Mouse (Mus musculus): ENCODE data around the gene Ndufa8. TPM values are rescaled to one million over a fixed set of nuclear protein-coding genes. Genes with fewer than 3 reads are reported as not detected.

The Ndufa8 gene
- polyA plus RNA-seq, 1 experiment from 2014 or later = 256 TPM

- Histone ChIP-seq H3K36me3 (no peaks in the 10 kb centered on the region), H3K27me3 (peaks cover 32% of the 10 kb centered on the region), H3K9me3 (no peaks in the 10 kb centered on the region), H3K27ac (no peak overlapping the region), H3K4me3 (no peak overlapping the region), H3K9ac (no peak overlapping the region), H3K4me1 (peaks cover 19% of the 10 kb centered on the region), H3K4me2 (no peak overlapping the region)
- ATAC-seq (ENCODE audit: borderline replicate concordance, extremely low read depth, low FRiP score, low TSS enrichment) = no peak
- WGBS = 20% methylated on average over 1 of the region's 1 CpGs
Observed at GRCm38 (mm10) chr2:36008071-36008470, 41.1 kb downstream of the Ndufa8 start.

GRCm38 (mm10) chr2:36002188-36002587, 47.0 kb downstream of the Ndufa8 start:
- Histone ChIP-seq H3K27ac (no peak overlapping the region), H3K36me3 (no peaks in the 10 kb centered on the region), H3K9me3 (no peaks in the 10 kb centered on the region), H3K27me3 (no peaks in the 10 kb centered on the region), H3K9ac (no peak overlapping the region), H3K4me3 (no peak overlapping the region), H3K4me1 (no peaks in the 10 kb centered on the region), H3K4me2 (no peak overlapping the region)
- ATAC-seq (ENCODE audit: borderline replicate concordance, extremely low read depth, low FRiP score, low TSS enrichment) = no peak
- WGBS = 42% methylated on average over 6 of the region's 6 CpGs

GRCm38 (mm10) chr2:36000390-36000789, 48.8 kb downstream of the Ndufa8 start:
- Histone ChIP-seq H3K9ac (no peak overlapping the region), H3K4me2 (no peak overlapping the region), H3K27ac (no peak overlapping the region), H3K36me3 (no peaks in the 10 kb centered on the region), H3K4me1 (no peaks in the 10 kb centered on the region), H3K4me3 (no peak overlapping the region), H3K27me3 (no peaks in the 10 kb centered on the region), H3K9me3 (no peaks in the 10 kb centered on the region)
- no peak for ATAC-seq (ENCODE audit: borderline replicate concordance, extremely low read depth, low FRiP score, low TSS enrichment)
- WGBS = 24% methylated on average over 1 of the region's 1 CpGs

DNA sequence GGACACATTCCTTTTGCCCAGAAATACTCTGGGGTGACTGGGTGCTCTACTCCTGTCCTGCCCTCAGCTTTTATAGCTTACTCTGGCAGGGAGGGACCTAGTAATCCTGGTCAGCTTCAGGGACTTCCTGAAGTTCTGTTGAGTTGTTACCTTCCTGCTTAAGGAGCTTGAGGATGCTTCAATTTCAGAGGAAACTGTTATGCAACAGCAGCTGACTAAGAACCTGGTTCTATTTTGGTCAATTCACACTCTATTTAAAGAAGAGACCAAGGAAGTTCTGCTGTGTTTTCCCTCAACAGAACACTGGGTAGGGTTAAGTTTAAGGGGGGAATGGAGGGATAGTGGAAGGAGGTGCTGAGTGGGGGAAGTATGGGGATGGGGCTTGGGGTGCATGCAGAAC, 50.0 kb downstream of the Ndufa8 start:
- no peak for ATAC-seq (ENCODE audit: borderline replicate concordance, extremely low read depth, low FRiP score, low TSS enrichment)
- H3K36me3 ChIP-seq = no peaks in the 10 kb centered on the region
- H3K27ac ChIP-seq = no peak overlapping the region
- H3K4me3 ChIP-seq = no peak overlapping the region
- H3K9me3 ChIP-seq = no peaks in the 10 kb centered on the region
- H3K9ac ChIP-seq = no peak overlapping the region
- no peaks in the 10 kb centered on the region for H3K27me3 ChIP-seq
- no peaks in the 10 kb centered on the region for H3K4me1 ChIP-seq
- H3K4me2 ChIP-seq = no peak overlapping the region

- H3K4me2 ChIP-seq = no peak overlapping the region
- no peak overlapping the region for H3K27ac ChIP-seq
- ATAC-seq (ENCODE audit: borderline replicate concordance, extremely low read depth, low FRiP score, low TSS enrichment) = no peak
- WGBS = 80% methylated on average over 5 of the region's 5 CpGs
- H3K36me3 ChIP-seq = no peaks in the 10 kb centered on the region
- no peaks in the 10 kb centered on the region for H3K27me3 ChIP-seq
- H3K4me1 ChIP-seq = no peaks in the 10 kb centered on the region
- no peaks in the 10 kb centered on the region for H3K9me3 ChIP-seq
- H3K4me3 ChIP-seq = no peak overlapping the region
- no peak overlapping the region for H3K9ac ChIP-seq
Observed at GRCm38 (mm10) chr2:35998416-35998815, 50.8 kb downstream of the Ndufa8 start.

DNA sequence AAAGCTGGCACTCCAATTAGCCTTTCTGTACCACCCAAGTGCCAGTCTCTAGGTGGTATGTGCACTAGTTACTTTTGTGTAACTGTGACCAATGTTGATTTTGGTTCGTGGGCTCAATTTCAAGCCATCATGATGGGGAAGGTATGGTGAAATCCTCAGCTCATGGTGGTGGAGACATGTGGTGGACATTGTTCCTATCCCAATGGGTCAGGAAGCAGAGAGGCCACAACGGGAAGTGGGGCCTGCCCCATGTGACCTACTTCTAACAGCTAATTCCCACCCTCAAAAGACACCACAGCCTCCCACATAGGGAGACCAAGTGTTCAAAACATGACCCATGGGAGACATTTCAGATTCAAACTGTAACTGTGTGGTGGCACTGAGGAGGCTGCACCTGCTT, 52.5 kb downstream of the Ndufa8 start:
- Histone ChIP-seq H3K27me3 (no peaks in the 10 kb centered on the region), H3K9me3 (no peaks in the 10 kb centered on the region), H3K36me3 (no peaks in the 10 kb centered on the region), H3K9ac (no peak overlapping the region), H3K4me3 (no peak overlapping the region), H3K4me2 (no peak overlapping the region), H3K4me1 (no peaks in the 10 kb centered on the region), H3K27ac (no peak overlapping the region)
- WGBS = 55% methylated on average over 2 of the region's 2 CpGs
- no peak for ATAC-seq (ENCODE audit: borderline replicate concordance, extremely low read depth, low FRiP score, low TSS enrichment)

DNA sequence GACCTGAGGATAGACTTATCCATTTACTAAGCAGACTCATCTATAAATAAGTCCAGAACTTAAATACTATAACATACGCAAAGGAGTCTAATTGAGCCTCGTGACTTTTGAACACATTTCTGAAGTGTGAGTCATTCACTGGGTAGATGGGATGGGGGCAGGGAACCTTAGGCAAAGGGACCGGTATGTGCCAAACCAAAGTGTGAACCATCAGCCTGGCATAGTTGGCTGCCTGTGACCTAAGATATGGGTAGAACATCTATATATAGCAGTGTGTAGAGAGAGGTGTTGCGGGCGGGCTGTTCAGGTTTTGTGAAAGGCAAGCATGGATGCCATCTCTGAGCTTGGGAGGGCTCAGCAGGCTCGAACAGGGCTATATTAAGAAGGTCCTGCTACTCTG, 54.9 kb downstream of the Ndufa8 start:
- no peak for ATAC-seq (ENCODE audit: borderline replicate concordance, extremely low read depth, low FRiP score, low TSS enrichment)
- H3K4me1 ChIP-seq = no peaks in the 10 kb centered on the region
- WGBS = 65% methylated on average over 6 of the region's 6 CpGs
- no peaks in the 10 kb centered on the region for H3K9me3 ChIP-seq
- H3K4me2 ChIP-seq = no peak overlapping the region
- no peak overlapping the region for H3K4me3 ChIP-seq
- H3K27ac ChIP-seq = no peak overlapping the region
- H3K27me3 ChIP-seq = no peaks in the 10 kb centered on the region
- H3K9ac ChIP-seq = no peak overlapping the region
- H3K36me3 ChIP-seq = no peaks in the 10 kb centered on the region

GRCm38 (mm10) chr2:35993481-35993880, 55.7 kb downstream of the Ndufa8 start:
- no peak overlapping the region for H3K4me2 ChIP-seq
- WGBS = 75% methylated on average over 2 of the region's 2 CpGs
- no peaks in the 10 kb centered on the region for H3K9me3 ChIP-seq
- no peaks in the 10 kb centered on the region for H3K27me3 ChIP-seq
- no peak overlapping the region for H3K4me3 ChIP-seq
- H3K9ac ChIP-seq = no peak overlapping the region
- no peaks in the 10 kb centered on the region for H3K36me3 ChIP-seq
- no peak for ATAC-seq (ENCODE audit: borderline replicate concordance, extremely low read depth, low FRiP score, low TSS enrichment)
- H3K4me1 ChIP-seq = no peaks in the 10 kb centered on the region
- H3K27ac ChIP-seq = no peak overlapping the region

GRCm38 (mm10) chr2:35992259-35992658, 56.9 kb downstream of the Ndufa8 start:
- H3K9me3 ChIP-seq = no peaks in the 10 kb centered on the region
- H3K9ac ChIP-seq = no peak overlapping the region
- H3K27me3 ChIP-seq = 0 out of 2 replicates have a peak, but pooled peaks cover under 1% of the 10 kb centered on the region
- no peak overlapping the region for H3K27ac ChIP-seq
- no peak overlapping the region for H3K4me2 ChIP-seq
- H3K36me3 ChIP-seq = no peaks in the 10 kb centered on the region
- 79% methylated on average over 3 of the region's 3 CpGs for WGBS
- ATAC-seq (ENCODE audit: borderline replicate concordance, extremely low read depth, low FRiP score, low TSS enrichment) = no peak
- no peaks in the 10 kb centered on the region for H3K4me1 ChIP-seq
- no peak overlapping the region for H3K4me3 ChIP-seq

Other genes with a start within 250 kb of the Ndufa8 start
- 0.77 and 0.86 TPM in 2 replicates for gene Ttll11, start 69.5 kb downstream of the Ndufa8 start, polyA plus RNA-seq (2015; fragmentation: Nextera tagmentation; extraction: Ambion mirVana)
- 3.1 and 3.6 TPM in 2 replicates for gene Morn5, start 52 bp upstream of the Ndufa8 start, polyA plus RNA-seq (2015; fragmentation: Nextera tagmentation; extraction: Ambion mirVana)
- gene Lhx6, start 56.0 kb upstream of the Ndufa8 start, polyA plus RNA-seq (2015; fragmentation: Nextera tagmentation; extraction: Ambion mirVana) = 6.4 and 8.1 TPM in 2 replicates
- 31.1 and 32.4 TPM in 2 replicates for gene Mrrf, start 87.0 kb upstream of the Ndufa8 start, polyA plus RNA-seq (2015; fragmentation: Nextera tagmentation; extraction: Ambion mirVana)
- gene Rbm18, start 87.4 kb upstream of the Ndufa8 start, polyA plus RNA-seq (2015; fragmentation: Nextera tagmentation; extraction: Ambion mirVana) = 70.5 and 73.5 TPM in 2 replicates
- 48.9 and 54.9 TPM in 2 replicates for gene Ptgs1, start 181.0 kb upstream of the Ndufa8 start, polyA plus RNA-seq (2015; fragmentation: Nextera tagmentation; extraction: Ambion mirVana)